Mouse (Mus musculus) c-Kit-positive CD71-positive TER-119-negative erythroid progenitor cells, embryonic 14.5 days (primary cell): ENCODE results near the gene Atad2b.
"Not testable (repeated sequence)": the region's sequence is repeated elsewhere in the genome, so short reads cannot be mapped to it uniquely, and the experiment has no call there.

Source experiments
- DNase-seq: peaks from one replicate; pipeline ENCODE4 v3.0.0-alpha.2; 2013; ENCODE audit warnings: low read depth

Gene Atad2b

DNA sequence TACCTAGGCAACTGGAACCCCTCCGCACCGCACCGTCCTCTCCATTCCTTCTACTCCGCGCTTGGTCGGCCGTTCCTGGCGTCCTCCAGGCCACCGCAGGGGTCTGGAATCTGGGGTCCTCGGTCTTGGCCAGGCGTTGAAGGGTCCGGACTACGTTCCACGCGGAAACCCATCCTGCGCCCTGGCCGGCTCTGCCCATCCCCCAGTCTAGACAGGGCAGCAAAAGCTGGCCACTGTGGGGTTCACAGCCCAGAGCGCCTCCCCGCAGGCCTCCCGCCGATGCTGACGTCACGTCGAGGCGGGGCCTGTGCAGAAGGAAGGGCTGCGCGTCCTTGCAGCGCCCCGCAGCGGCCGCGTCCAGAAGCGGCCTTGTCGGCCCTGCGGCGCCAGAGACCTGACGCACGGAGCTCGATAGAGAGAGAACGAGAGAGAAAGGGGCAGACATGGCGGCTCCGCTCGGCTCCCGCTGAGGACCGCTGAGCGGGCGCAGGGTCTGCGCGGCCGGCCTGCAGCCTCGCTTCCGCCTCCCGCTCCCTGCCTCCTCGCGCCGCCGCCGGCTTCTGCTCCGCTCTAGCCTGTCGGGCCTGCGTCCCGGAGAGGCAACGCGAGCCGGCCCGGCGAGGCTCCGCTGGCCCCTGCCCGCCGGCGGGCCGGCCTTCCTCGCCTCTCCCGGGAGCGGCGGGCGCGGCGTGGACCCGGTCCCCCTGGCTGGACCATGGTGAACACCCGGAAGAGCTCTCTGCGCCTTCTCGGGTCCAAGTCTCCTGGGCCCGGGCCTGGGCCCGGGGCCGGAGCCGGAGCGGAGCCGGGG, at the start of gene Atad2b:
TSS of gene Atad2b (plus strand) at position 360 of the 811 bp plus-strand sequence.
- peak; percentile 91 for DNase-seq

DNA sequence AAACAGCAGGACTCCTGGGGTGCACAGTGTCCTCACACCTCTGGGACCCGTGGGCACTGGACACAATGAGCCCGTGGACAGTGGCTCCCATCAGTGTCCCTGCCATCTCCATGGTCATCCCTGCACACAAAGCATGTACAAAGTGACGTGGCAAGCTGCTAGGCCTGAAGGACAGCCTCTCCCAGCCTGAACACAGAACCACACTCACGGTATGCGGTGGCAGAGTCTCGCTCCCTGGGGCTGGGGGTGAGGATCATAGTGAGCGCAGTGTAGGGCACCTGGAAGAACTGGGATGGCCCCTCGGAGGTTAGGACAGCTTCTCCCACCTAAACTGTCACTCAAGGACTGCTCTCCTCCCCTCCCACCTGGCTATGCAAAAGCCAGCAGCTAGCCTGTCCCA, 48.2 kb upstream of the Atad2b start:
- no peak for DNase-seq

DNA sequence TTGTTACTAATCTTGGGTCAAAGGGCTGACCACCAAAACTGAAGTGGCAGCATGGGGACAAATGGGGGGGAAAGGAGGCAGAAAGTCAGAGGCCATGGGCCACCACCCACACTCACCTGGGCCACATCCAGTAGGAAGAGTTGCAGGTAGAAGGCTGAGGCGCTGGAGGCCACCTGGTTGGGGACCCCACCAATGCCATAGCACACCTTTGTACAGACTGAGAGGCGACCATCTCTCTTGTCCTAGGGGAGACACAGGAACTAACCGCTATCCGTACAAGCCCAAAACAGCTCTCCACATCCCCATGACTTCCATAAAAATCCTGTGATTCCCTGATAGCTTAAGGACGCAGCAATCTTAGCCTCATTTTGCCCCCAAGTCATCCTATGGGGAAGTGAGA, 45.9 kb upstream of the Atad2b start:
- DNase-seq: no peak

DNA sequence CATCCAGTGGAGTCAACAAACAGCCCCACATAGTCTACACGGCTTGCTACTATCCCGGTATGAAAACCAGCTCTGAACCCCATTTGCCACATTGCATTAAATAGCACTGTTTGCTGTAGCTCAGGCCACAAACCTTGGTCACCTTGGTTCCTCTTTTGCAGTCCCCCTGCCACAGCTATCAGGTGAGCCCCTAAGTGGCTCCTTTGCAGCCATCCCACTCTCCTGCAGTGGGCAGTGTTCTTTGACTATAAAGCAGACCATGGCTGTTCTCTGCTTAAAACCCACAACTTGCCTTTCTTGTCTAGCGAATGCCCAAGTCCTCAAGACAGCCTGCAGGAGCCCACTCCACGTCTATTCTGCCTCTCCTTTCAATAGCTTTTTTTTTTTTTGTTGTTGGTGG, 44.9 kb upstream of the Atad2b start:
- no peak for DNase-seq

DNA sequence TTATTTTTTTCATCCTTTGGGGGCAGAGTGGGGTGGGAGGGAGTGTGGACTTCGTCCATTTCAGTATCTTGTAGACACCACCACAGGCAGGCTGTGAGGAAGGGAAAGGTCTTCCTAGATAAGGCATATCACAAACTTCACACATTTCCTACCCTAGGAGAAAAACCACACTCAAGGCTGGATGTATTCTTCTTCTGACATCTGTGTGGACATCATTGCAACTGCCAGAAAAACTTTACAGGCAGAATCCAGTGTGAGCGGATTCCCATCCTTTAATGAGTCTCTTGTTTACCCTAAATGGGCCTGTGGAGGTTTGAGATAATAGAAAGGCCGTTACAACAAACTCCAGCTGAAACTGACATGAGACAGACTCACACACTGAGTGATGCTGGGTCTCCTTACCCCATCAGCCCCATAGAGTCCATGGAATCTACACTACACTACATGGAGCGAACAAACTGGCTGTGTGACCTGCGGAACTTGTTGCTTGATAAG, 44.1 kb upstream of the Atad2b start:
- DNase-seq: peak; percentile 82

DNA sequence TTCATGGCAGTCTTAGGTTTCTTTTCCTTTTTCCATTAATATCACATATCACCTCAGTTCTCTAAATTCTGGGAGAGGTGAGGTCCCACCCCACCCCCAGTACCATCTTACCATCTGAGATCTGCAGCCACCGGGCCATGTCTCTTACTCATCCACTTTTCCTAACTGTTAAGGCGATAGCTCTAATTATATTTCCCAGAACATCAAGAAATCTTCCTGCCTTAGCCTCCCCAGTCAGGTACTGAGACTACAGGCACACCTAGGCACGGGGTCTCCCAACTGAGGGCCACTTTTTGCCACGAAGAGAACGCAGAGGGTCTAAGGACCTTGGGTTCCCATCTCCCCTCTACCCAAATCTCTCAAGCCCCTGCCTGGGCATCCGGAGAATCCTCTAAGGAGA, 43.6 kb upstream of the Atad2b start:
- no peak for DNase-seq

DNA sequence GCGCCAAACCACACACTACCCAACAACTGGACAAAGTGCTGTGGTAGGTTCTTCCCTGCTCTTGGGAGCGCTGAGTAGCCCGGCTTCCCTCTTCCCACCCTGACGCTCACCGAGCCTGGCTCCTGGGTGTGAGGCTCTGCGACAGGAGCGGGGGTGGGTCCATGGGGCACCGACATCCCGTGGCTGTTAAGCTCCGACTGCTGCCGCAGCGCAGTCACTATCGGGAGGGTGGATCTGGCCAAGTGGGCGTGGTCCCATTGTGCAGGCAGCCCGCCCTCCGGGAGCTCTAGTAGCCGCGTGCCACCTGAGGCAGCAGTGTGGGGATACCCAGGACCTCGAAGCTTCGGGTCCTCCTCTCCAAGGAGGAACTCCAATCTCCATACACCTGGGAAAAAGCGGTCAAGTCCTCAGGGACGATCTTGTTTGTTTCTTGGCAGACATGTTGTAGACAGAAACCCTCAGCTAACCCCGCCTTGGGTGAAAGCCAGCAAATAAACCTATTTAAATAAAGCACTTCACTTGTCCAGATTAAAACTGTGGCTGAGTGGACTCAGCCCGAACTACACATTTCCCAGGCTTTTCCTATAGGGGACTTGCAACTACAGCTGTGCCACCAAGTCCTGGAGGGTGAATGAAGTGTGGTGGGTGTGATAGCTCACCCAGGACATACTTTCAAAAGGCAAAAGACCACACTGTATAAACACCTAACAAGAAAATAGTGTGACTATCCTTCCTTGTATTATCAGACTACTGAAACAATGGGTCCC, 42.8 kb upstream of the Atad2b start, which contains the start of gene Mfsd2b:
TSS of gene Mfsd2b (minus strand) at position 199 of the 767 bp plus-strand sequence.
- peak; percentile 85 for DNase-seq

DNA sequence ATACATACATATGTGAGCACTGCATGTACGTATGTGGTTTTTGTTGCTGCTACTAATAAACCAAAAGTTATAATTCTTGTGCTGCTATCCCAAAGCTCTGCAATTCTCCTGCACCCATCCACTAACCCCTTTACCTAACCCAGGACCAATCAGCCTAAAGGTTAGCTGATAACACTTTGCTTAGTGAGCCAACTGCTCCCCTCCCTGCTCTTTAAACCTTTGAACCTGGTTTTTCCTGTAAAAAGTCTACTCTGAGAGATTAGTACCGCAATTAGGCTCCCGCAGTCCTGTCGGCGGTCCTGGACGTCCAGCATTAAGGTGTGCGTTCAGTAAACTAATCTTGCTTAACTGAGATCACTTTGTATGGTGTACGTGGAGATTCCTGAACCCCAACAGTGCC, 41.5 kb upstream of the Atad2b start:
- DNase-seq: no peak

DNA sequence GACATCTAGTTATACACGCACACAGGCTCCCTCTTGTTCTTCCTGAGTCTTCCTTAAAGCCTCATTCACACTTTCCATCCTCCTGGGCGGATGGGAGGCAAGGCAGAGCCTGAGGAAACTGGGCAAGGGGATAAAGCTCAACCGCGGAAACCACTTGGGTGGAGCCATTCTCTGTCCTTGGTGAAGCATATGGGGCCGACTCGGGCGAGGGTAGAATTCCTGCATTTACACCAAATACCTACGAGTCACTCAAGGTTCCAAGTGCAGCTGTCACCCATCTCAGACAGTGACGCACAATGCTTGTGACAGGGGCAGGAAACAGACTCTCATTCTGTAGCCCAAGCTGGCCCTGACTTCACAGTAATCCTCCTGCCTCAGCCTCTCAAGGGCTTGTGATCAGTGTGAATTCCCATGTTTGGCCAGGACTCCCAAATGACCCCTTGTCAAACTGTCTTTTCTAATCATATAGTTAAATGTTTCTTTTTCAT, 38.8 kb upstream of the Atad2b start:
- DNase-seq: no peak

DNA sequence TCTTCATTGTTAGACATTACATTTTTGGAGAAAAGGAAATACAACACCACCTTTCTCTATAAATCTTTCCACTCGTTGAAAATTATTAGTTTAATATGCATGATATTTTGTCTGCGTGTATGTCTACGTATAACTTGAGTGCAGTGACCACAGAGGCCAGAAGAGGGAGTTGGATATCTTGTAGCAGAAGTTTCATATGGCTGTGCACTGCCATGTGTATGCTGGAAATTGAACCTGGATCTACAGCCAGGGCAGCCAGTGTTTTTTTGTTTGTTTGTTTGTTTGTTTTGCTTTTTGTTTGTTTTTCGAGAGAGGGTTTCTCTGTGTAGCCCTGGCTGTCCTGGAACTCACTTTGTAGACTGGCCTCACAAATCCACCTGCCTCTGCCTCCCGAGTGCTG, 38.1 kb upstream of the Atad2b start:
- no peak for DNase-seq

DNA sequence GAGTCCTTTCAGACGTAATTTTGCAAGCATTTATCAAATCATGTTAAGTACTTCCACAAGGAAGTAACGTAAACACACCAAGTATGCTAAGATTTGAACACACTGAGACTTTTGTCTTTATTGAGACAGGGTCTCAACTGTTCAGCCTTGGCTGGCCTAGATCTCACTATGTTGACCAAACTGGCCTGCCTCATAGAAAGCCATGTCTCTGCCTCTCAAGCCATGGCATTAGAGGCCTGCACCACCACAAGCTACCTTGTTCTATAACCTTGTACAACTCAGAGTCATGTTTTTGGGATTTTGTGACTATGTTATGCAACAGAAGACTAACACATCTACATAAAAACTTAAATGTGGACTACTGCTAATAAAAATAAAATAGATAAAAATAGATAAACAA, 35.1 kb upstream of the Atad2b start:
- DNase-seq: no peak

DNA sequence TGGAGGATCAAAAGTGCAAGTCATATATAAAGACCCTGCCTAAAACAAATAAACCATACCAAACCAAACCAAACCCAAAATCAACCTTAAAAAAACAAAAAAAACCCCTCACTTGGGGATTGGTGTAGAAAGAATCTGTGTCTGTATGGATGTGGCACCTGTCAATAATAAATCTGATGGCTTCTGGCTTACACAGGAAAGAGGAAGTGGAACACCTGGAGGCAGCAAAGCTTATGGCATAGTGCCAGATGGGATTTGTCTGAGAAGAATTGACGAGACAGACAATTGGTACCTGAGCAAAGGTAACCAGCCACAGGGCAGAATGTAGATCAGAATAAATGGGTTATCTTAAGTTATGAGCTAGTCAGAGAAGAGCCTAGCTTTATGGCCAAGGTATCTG, 32.1 kb upstream of the Atad2b start:
- no peak for DNase-seq

DNA sequence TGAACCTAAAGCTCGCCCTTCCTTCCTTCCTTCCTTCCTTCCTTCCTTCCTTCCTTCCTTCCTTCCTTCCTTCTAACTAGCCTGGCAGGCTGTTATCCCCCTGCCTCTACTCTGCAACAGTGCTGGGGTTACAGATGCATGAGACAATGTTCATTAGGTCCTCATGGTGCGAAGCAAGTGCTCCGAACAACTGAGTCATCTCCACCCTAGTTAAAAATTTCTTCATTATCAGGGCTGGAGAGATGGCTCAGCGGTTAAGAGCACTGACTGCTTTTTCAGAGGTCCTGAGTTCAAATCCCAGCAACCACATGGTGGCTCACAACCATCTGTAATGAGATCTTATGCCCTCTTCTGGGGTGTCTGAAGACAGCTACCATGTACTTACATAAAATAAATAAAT, 30.6 kb upstream of the Atad2b start:
- not testable (repeated sequence) for DNase-seq

DNA sequence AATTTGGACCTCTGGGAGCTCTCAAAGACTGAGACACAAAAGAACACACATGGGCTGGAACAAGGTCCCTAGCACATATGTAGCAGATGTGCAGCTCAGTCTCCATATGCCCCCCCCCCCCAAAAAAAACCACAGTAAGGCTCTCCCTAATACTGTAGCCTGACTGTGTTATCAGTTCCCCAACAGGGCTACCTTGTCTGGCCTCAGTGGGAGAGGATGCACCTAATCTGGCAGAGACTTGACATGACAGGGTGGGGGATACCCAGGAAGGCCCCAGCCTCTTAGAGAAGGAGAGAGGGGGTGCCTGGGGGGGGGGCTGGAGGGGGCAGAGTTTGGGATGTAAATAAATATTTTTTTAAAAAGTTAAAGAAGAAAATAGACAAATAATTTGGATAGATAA, 28.4 kb upstream of the Atad2b start:
- DNase-seq: no peak

DNA sequence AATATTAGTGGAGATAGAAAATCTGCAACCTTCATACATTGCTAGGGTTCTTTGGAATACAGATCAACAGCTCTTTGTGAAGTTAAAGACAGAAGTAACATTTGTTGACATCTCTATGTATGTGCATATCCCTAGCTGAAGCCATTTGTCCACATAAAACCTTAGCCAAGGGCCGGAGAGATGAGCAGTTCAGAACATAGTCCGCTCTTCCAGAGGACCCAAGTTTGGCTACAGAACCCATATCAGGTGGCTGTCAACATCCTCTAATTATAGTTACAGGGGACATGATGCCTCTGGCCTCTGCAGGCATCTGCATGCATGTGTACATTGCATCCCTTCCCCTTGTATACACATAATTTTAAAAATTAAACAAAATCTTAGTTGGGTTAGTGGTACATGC, 27.9 kb upstream of the Atad2b start:
- no peak for DNase-seq

DNA sequence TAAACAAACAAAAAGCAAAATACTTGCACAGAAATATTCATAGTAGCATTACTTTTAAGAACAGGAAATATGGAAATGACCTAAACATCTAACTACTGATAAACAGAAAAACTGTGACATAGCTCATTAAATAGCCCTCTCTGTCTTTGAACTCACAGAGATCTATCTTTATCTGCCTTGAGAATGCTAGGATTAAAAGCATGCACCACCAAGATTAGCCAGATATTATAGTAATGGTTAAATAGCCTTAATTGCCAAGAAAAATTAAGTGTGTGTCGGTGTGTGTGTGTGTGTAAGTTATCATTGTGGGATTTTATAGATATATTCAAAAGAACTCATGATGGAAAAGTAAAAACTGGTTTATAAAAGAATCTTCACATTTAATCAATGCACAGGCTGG, 27.3 kb upstream of the Atad2b start:
- no peak for DNase-seq

DNA sequence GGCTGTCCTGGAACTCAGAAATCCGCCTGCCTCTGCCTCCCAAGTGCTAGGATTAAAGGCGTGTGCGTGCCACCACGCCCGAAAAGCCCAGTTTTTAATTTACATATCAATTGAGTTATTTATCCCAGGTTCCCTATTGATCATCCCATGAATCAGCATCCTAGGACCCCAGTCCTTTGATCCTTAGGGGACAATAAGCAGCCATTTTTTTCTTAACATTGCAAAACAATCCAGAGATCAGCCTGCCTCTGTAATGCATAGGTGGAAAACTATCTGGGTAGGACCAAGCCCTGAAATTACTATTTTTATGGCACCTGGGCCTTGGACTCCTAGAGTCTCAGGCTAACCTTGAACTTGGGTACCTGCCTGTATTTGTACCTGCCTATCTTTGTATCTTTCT, 19.1 kb upstream of the Atad2b start:
- DNase-seq: no peak

DNA sequence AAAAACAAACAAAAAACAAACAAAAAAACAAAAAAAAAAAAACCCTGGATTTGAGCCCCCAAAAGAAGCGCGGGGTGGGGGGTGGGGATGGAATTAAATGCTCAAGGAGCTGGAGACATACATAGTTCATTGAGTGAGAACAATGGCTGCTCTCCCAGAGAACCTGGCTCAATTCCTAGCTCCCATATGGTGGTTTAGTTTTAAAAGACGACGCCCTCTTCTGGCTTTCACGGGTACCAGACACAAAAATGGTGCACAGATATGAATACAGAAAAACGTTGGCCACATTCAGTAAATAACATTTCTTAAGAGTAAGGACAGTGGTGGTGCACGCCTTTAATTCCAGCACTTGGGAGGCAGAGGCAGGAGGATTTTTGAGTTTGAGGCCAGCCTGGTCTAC, 11.2 kb upstream of the Atad2b start:
- DNase-seq: no peak

DNA sequence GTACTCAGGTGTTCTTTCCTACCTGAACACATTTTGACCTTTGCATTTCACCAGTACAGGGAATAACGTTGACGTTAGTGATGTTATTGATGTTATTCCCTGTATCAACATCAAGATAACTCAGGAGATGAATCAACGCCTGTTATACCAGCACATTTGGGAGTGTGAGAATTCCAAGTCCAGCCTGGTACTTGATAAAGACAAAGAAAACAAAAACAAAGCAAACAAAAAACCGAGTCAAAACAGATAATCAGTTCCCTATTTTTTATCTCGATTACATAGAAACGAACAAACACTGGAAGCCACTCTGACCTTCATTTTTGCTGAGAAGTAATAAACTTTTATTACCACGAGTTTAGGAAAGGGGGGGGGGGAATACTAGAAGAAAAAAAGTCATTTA, 10.7 kb upstream of the Atad2b start:
- DNase-seq: no peak

DNA sequence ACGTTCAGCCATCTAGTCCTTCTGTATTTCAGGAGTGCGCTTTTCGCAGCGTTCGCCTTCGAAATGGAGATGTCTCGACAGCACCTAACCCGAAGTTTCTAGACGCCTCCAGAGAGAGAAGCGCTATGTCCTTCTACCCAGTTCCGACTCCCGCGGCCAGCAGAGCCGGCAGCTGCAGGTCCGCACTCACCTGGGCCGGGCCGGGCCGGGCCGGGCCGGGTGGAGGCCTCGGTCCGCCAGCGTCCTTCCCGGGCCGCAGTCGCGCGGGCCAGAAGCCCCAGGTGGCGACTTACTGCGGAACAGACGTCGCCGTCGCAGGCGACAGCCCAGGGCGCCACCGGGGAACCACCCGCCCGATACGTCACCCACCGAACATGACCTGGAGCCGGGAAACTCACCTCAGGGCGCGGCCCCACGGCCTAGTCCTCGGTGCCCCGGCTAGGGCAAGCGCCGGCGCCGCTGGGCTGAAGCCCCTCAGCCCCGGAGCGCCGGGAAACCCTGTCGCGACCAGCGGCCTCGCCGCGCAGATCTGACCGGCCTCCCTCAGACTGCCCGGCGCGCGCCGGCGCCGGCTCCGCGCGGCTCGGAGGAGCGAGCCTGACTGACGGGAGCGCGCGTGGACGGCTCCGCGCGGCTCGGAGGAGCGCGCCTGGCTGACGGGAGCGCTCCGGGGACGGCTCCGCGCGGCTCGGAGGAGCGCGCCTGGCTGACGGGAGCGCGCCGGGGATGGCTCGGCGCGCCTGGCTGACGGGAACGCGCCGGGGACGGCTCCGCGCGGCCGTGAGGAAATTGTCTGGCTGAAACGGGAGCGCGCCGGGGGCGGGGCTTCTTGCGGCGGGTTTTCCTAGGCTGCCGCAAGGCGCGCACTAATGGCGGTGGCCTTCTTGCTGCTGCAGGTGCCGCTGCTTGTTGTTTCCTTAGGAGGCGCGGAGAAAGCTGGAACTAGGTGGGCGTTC, 9.9 kb upstream of the Atad2b start, which contains the start of gene Ubxn2a:
TSS of gene Ubxn2a (minus strand) at position 755 of the 956 bp plus-strand sequence.
- peak; percentile 86 for DNase-seq

DNA sequence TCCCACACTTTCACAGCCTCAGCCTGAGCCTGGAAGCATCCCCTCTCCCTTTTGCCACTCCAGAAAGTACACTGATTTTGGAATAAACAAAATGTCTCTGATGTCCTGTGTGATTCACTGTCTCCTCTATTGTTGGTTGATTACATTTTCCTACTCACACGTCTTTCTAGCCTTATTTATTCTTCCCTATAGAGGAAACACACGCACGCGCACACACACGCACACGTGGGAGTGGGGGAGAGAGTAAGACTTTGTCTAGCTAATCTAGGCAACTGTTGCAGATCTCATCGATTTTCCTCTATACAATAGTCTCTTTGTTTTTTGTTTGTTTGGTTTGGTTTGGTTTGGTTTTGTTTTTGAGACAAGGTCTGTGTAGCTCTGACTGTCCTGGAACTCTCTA, 8.8 kb upstream of the Atad2b start:
- DNase-seq: no peak

DNA sequence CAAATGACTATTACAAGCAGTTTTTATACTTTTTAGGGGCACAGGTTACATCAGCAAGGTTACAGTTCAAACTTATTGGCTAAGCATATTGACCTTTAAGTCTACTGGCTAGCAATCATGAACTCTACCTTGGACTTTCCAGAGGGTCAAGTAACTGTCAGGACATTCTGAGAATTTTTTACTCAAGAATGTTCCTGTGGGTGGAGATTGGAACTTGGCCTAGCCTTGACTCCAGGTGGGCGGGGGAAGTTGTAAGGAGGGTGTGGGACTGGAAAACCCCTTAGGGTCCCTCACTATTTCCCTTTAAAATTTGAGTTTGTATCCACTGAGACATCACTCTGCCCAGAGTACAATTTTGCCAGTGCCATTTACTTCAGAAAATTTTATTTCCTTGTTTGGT, 6.7 kb upstream of the Atad2b start:
- not testable (repeated sequence) for DNase-seq
